Mouse (Mus musculus) hindbrain, postnatal 0 days (tissue): ENCODE results near the gene Ddx39. TPM values are rescaled to one million over a fixed set of nuclear protein-coding genes. Genes with fewer than 3 reads are reported as not detected.

Source experiments
- ATAC-seq: fragments of 200-750 bp; cut with Nextera tagmentation; 2 replicates; pipeline ENCODE4 v1.8.0; 2017; ENCODE audit warnings: mild to moderate bottlenecking, moderate TSS enrichment, moderate library complexity
- DNase-seq: peaks from one replicate; pipeline ENCODE4 v3.0.0-alpha.2; 2015; ENCODE audit warnings: low spot score
- H3K27ac ChIP-seq: fragments of 300-500 bp; sonication (generic); 2 replicates; pipeline ENCODE4 v1.5.1; 2014; ENCODE audit warnings: mild to moderate bottlenecking
- H3K27me3 ChIP-seq: fragments of 300-500 bp; sonication (generic); 2 replicates; pipeline ENCODE4 v1.6.1; 2014; ENCODE audit warnings: low read length, mixed read lengths; ENCODE audit not compliant: insufficient read depth
- H3K36me3 ChIP-seq: fragments of 300-500 bp; sonication (generic); 2 replicates; pipeline ENCODE4 v1.6.1; 2014; ENCODE audit warnings: low read length, mixed read lengths; ENCODE audit not compliant: insufficient read depth
- H3K4me1 ChIP-seq: fragments of 300-500 bp; sonication (generic); 2 replicates; pipeline ENCODE4 v1.6.1; 2014; ENCODE audit warnings: antibody characterized with exemption, low read length, mixed read lengths; ENCODE audit not compliant: insufficient read depth
- H3K4me2 ChIP-seq: fragments of 300-500 bp; sonication (generic); 2 replicates; pipeline ENCODE4 v1.6.1; 2014; ENCODE audit warnings: low read depth, mild to moderate bottlenecking, low read length, moderate library complexity, mixed read lengths
- H3K4me3 ChIP-seq: fragments of 300-500 bp; sonication (generic); 2 replicates; pipeline ENCODE4 v1.5.1; 2014; ENCODE audit warnings: low read length
- H3K9ac ChIP-seq: fragments of 300-500 bp; sonication (generic); replicated peaks from 2 replicates; pipeline ENCODE4 v1.6.1; 2014; ENCODE audit warnings: mild to moderate bottlenecking, low read length, moderate library complexity, mixed read lengths
- H3K9me3 ChIP-seq: fragments of 300-500 bp; sonication (generic); 2 replicates; pipeline ENCODE4 v1.6.1; 2016; ENCODE audit warnings: low read length, mixed read lengths
- CTCF ChIP-seq: IDR thresholded peaks from 2 replicates; pipeline ENCODE4 v1.5.1; 2016; ENCODE audit warnings: antibody characterized with exemption, control low read depth, low read depth
- WGBS: fragments of 180-500 bp; shearing (Covaris S2); extraction: QIAGEN DNeasy Blood & Tissue Kit; methylation state at CpG from one replicate; pipeline ENCODE4 v1.1.7; 2014; 5-methylcytosine and 5-hydroxymethylcytosine counted together
- polyA plus RNA-seq: library from polyadenylated mRNA; unstranded; fragments of >200 nt; fragmentation: Nextera tagmentation; extraction: Ambion mirVana; gene quantifications from 2 replicates; pipeline ENCODE4 v1.2.1, GENCODE M21; 2015
- total RNA-seq: library from RNA; depleted of rRNA; stranded (reverse); fragments of >200 nt; gene quantifications from 2 replicates; pipeline ENCODE4 v1.2.3, GENCODE M21; 2014

Gene Ddx39
- total and polyA plus RNA-seq, 2 experiments from 2014 or later: 44.6 to 72.3 TPM

GRCm38 (mm10) chr8:83749265-83749664 lies 34.3 kb downstream of the Ddx39 start:
- no peak overlapping the region for H3K4me2 ChIP-seq
- WGBS: 67% methylated on average over 9 of the region's 9 CpGs
- H3K27me3 ChIP-seq: no peaks in the 10 kb centered on the region
- no peak for TF ChIP-seq CTCF
- ATAC-seq (no peak), DNase-seq (no peak)
- H3K36me3 ChIP-seq: no peaks in the 10 kb centered on the region
- no peak overlapping the region for H3K4me3 ChIP-seq
- H3K9me3 ChIP-seq: no peaks in the 10 kb centered on the region
- no peak overlapping the region for H3K27ac ChIP-seq
- H3K9ac ChIP-seq: no peak overlapping the region
- H3K4me1 ChIP-seq: no peaks in the 10 kb centered on the region; the same call in 1 of the 2 replicates

GRCm38 (mm10) chr8:83754149-83754548 lies 39.2 kb downstream of the Ddx39 start:
- Histone ChIP-seq H3K4me1 (no peaks in the 10 kb centered on the region), H3K9ac (no peak overlapping the region), H3K27ac (no peak overlapping the region), H3K4me3 (no peak overlapping the region), H3K4me2 (no peak overlapping the region), H3K27me3 (no peaks in the 10 kb centered on the region), H3K9me3 (peaks cover 2% of the 10 kb centered on the region; the same call in 1 of the 2 replicates), H3K36me3 (no peaks in the 10 kb centered on the region)
- peak; percentile 20; the same call in 1 of the 2 replicates for TF ChIP-seq CTCF
- DNase-seq (peak; percentile 11), ATAC-seq (no peak)
- 26% methylated on average over 3 of the region's 3 CpGs for WGBS

DNA sequence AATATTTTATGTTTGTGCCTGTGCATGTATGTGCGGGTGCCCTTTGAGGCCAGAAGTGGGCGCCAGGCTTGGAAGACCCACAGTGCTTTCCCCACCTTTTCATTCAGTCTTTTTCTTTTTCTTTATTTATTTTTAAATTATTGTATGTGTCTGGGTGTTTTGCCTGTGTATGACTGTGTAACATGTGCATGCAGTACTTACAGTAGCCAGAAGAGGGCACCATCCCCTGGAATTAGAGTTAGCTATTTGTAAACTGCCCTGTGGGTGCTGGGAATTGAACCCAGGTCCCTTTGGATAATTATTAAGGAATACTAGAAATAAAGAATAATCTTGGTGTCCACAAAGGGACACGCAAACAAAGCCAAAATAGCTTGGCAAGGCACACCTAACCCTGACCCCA lies 41.3 kb downstream of the Ddx39 start:
- no peak overlapping the region for H3K27ac ChIP-seq
- H3K4me2 ChIP-seq: no peak overlapping the region
- WGBS: 96% methylated on average over 3 of the region's 3 CpGs
- no peaks in the 10 kb centered on the region for H3K27me3 ChIP-seq
- peaks cover 2% of the 10 kb centered on the region; the same call in 1 of the 2 replicates for H3K9me3 ChIP-seq
- peak; percentile 30; the same call in 1 of the 2 replicates for TF ChIP-seq CTCF
- no peak for DNase-seq
- no peak overlapping the region for H3K4me3 ChIP-seq
- H3K4me1 ChIP-seq: no peaks in the 10 kb centered on the region
- no peak for ATAC-seq
- H3K36me3 ChIP-seq: no peaks in the 10 kb centered on the region
- H3K9ac ChIP-seq: no peak overlapping the region

DNA sequence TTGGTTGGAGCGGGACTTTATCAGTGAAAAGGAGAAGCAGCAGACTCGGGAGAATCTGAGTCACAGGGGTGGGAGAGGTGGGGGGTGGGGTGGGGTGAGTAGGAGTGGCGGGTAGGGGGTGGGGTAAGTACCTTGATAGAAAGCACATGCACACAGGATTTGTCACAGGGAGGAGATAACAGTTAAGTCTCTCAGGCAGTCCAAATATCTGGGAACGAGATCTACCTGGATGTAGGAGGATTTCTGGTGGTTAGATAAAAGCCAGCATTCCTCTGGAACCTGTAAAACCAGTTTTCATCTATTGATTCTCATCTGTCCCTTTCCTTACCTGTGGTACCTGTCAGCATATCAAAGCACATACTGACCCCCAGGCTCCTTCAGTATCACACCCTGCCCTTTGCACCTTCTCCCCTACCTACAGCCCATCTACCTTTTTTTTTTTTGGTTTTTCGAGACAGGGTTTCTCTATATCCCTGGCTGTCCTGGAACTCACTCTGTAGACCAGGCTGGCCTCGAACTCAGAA lies 42.2 kb downstream of the Ddx39 start:
- no peaks in the 10 kb centered on the region for H3K27me3 ChIP-seq
- no peak overlapping the region for H3K27ac ChIP-seq
- H3K9me3 ChIP-seq: peaks cover 2% of the 10 kb centered on the region; the same call in 1 of the 2 replicates
- ATAC-seq (no peak), DNase-seq (no peak)
- no peaks in the 10 kb centered on the region for H3K36me3 ChIP-seq
- H3K9ac ChIP-seq: no peak overlapping the region
- no peaks in the 10 kb centered on the region for H3K4me1 ChIP-seq
- 91% methylated on average over 6 of the region's 6 CpGs for WGBS
- H3K4me2 ChIP-seq: no peak overlapping the region
- TF ChIP-seq CTCF: no peak
- H3K4me3 ChIP-seq: no peak overlapping the region

GRCm38 (mm10) chr8:83758298-83758697 lies 43.3 kb downstream of the Ddx39 start:
- H3K27me3 ChIP-seq: no peaks in the 10 kb centered on the region
- no peak overlapping the region for H3K9ac ChIP-seq
- DNase-seq (no peak), ATAC-seq (no peak)
- H3K4me1 ChIP-seq: no peaks in the 10 kb centered on the region
- 71% methylated on average over 5 of the region's 5 CpGs for WGBS
- H3K36me3 ChIP-seq: no peaks in the 10 kb centered on the region
- H3K9me3 ChIP-seq: peaks cover 2% of the 10 kb centered on the region; the same call in 1 of the 2 replicates
- no peak overlapping the region for H3K27ac ChIP-seq
- H3K4me2 ChIP-seq: no peak overlapping the region
- H3K4me3 ChIP-seq: no peak overlapping the region
- no peak for TF ChIP-seq CTCF

GRCm38 (mm10) chr8:83759231-83759759 lies 44.3 kb downstream of the Ddx39 start:
- peaks cover 2% of the 10 kb centered on the region; the same call in 1 of the 2 replicates for H3K9me3 ChIP-seq
- H3K9ac ChIP-seq: no peak overlapping the region
- H3K27me3 ChIP-seq: no peaks in the 10 kb centered on the region
- H3K4me1 ChIP-seq: no peaks in the 10 kb centered on the region
- 59% methylated on average over 2 of the region's 2 CpGs for WGBS
- no peak overlapping the region for H3K27ac ChIP-seq
- DNase-seq: peak; percentile 36
- TF ChIP-seq CTCF: no peak
- no peak overlapping the region for H3K4me3 ChIP-seq
- ATAC-seq: no peak
- H3K36me3 ChIP-seq: no peaks in the 10 kb centered on the region
- H3K4me2 ChIP-seq: no peak overlapping the region

- TF ChIP-seq CTCF: no peak
These were observed 49.1 kb downstream of the Ddx39 start for GRCm38 (mm10) chr8:83764116-83764515.

More at GRCm38 (mm10) chr8:83764116-83764515, 49.1 kb downstream of the Ddx39 start:
- no peak overlapping the region for H3K4me3 ChIP-seq
- H3K27me3 ChIP-seq: no peaks in the 10 kb centered on the region
- no peaks in the 10 kb centered on the region for H3K36me3 ChIP-seq
- H3K9me3 ChIP-seq: no peaks in the 10 kb centered on the region
- 90% methylated on average over 8 of the region's 8 CpGs for WGBS
- H3K4me2 ChIP-seq: no peak overlapping the region
- no peak overlapping the region for H3K9ac ChIP-seq
- ATAC-seq: no peak
- no peaks in the 10 kb centered on the region for H3K4me1 ChIP-seq
- no peak overlapping the region for H3K27ac ChIP-seq
- no peak for DNase-seq
